Mouse (Mus musculus) lung, adult 2 months (tissue): ENCODE results near the gene Nelfb.

ENCODE experiments used
- CTCF ChIP-seq: fragments of 200-500 bp; IDR thresholded peaks from 2 replicates; pipeline ENCODE4 v1.5.1; 2011; ENCODE audit warnings: mild to moderate bottlenecking, low read length, control low read depth; ENCODE audit not compliant: insufficient read depth
- POLR2A ChIP-seq: fragments of 200-500 bp; IDR thresholded peaks from 2 replicates; pipeline ENCODE4 v1.6.1; 2011; ENCODE audit warnings: low read depth, mild to moderate bottlenecking, control low read depth, low read length, borderline replicate concordance; ENCODE audit errors: extremely low read depth

DNA sequence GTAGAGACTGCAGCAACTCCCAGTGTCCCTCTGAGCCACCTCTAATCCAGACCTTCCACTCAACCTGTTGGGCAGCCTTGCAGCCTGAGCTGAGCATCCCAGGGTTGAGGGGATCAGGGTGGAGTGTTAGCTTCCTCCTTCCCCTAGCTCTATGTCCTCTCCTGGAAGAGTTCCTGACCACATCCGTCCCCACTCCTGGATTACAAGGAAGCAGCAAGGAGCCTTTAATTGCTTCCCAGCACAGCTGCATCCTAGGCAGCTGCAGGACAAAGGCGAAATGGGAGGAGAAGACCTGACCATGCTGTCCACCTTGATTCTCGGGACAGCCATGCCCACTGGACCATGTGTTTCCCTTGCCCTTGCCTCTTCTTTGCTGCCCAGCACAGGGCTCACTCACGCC, 34.2 kb downstream of the Nelfb start:
- no peak for TF ChIP-seq POLR2A
- TF ChIP-seq CTCF: no peak
